Comparison of ENCODE assay signal across 10 mouse cellular contexts in the genomic region with DNA sequence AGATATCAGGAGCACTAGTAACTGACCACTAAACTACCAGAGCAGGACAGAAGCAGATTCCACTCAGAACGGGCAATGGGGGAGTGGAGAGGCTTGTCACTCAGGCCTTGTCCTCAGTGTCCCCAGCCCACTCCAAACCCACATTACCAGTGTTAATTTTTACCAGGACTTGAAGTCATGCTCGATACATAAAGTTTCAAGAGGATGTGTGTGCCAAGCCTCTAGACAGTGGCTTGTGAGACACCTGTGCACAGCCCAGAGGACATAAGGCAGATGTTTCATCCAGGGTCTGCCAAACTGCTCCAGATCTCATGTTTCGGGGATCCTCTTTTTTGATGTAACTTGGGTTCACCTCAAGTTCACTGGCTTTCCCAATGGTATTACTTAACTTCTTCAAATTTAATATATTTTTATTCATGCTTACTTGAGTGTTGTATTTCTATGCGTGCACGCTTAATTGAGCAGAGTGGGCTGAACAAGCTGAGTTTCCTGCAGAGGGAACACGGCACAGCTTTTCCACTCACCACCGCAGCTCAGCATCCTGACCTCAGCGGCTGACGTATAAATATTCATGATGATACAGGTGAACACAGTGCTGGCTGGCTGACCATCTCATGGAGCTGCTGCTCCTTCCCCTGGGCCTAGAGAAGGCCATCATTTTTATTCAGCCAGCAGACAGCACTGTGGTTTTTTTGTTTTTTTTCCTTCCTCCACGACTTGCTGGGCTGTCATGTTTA.
DNase-seq lines count a peak whose midpoint lies in the region; ATAC-seq and TF ChIP-seq lines count a peak whose summit lies in the region.
"Had no signal": no experiment of that assay in that cellular context is flagged by ENCODE, and none has a peak within 500 bp of the region (broad histone marks: within the 10 kb centered on the region; RNA-seq: fewer than 3 reads in every experiment).

No protein-coding gene starts in this region.

- no peak for TF ChIP-seq POLR2A in heart, adult 2 months (IDR thresholded peaks at IDR 0.05; ENCODE audit: insufficient read depth, low read depth, low read length)
- TF ChIP-seq POLR2A in ES-Bruce4 (IDR thresholded peaks at IDR 0.05; ENCODE audit: insufficient read depth, low read length) = no peak
- TF ChIP-seq POLR2A in limb, embryonic 14.5 days (IDR thresholded peaks at IDR 0.05; ENCODE audit: borderline replicate concordance, extremely low read depth, insufficient read depth, insufficient read length) = no peak

- peaks cover 8% of the 10 kb centered on the region for H3K4me1 ChIP-seq in heart, adult 2 months (ENCODE audit: control insufficient read depth, insufficient read depth, low read length)
- H3K4me1 ChIP-seq in ES-Bruce4 (ENCODE audit: control insufficient read depth, insufficient read depth, low read length) = peaks cover 2% of the 10 kb centered on the region
- H3K4me1 ChIP-seq in forebrain, embryonic 16.5 days (replicated peaks; ENCODE audit: control insufficient read depth, insufficient read depth, low read length) = peaks cover 22% of the 10 kb centered on the region
- H3K4me1 ChIP-seq in limb, embryonic 14.5 days (ENCODE audit: control insufficient read depth, insufficient read depth, low read length) = peaks cover 16% of the 10 kb centered on the region

- intact Hi-C loops in heart, adult 2 months (cut with DNase I) = no loop called here
- intact Hi-C loops in heart, postnatal 25 days (cut with DNase I) = loop anchor here (10.0 kb wide), 1 partner anchor 122 kb away; no protein-coding TSS in a partner anchor

- 42% methylated on average over 10 of the region's 10 CpGs for WGBS in heart, adult 2 months
- WGBS in forebrain, embryonic 16.5 days = 23% methylated on average over 10 of the region's 10 CpGs
- 42% methylated on average over 10 of the region's 10 CpGs for WGBS in limb, embryonic 14.5 days

- peak; percentile 9; the same call in 1 of the 2 replicates for ATAC-seq in forebrain, embryonic 16.5 days
- 0 out of 2 replicates have a peak, but pooled peaks have one; percentile 14 for ATAC-seq in limb, embryonic 14.5 days (ENCODE audit: low FRiP score, low read depth)
- no peak for ATAC-seq in cerebellum, adult (ENCODE audit: insufficient number of reproducible peaks, low FRiP score, low TSS enrichment)
- ATAC-seq: liver, postnatal 0 days had no signal

- no peak overlapping the region for H3K4me3 ChIP-seq in heart, adult 2 months
- no peak overlapping the region for H3K4me3 ChIP-seq in ES-Bruce4 (ENCODE audit: low read depth, low read length)
- no peak overlapping the region for H3K4me3 ChIP-seq in forebrain, embryonic 16.5 days (replicated peaks; ENCODE audit: low read length)
- H3K4me3 ChIP-seq in limb, embryonic 14.5 days (replicated peaks; ENCODE audit: low read length) = no peak overlapping the region

- no peaks in the 10 kb centered on the region for H3K9me3 ChIP-seq in ES-Bruce4 (replicated peaks; ENCODE audit: control insufficient read depth, insufficient read depth, low read length, poor library complexity, severe bottlenecking)
- H3K9me3 ChIP-seq in forebrain, embryonic 16.5 days (ENCODE audit: control insufficient read depth, low read length) = no peaks in the 10 kb centered on the region
- no peaks in the 10 kb centered on the region for H3K9me3 ChIP-seq in limb, embryonic 14.5 days (ENCODE audit: control insufficient read depth, low read length)

- TF ChIP-seq EP300 in heart, adult 2 months (IDR thresholded peaks at IDR 0.05; ENCODE audit: insufficient read depth, low read depth, low read length) = no peak
- no peak for TF ChIP-seq EP300 in ES-Bruce4 (IDR thresholded peaks at IDR 0.05; ENCODE audit: insufficient read depth, low read depth, low read length)

- peak overlapping the region; percentile 47 for H3K27ac ChIP-seq in heart, adult 2 months
- H3K27ac ChIP-seq in ES-Bruce4 (ENCODE audit: insufficient read depth, low read length) = peak overlapping the region; percentile 73
- H3K27ac ChIP-seq in forebrain, embryonic 16.5 days (ENCODE audit: low read length) = peak overlapping the region; percentile 55
- peak overlapping the region; percentile 83 for H3K27ac ChIP-seq in limb, embryonic 14.5 days (replicated peaks; ENCODE audit: low read depth, low read length)

- no peak for DNase-seq in heart, adult 2 months
- no peak for DNase-seq in heart, postnatal 25 days (ENCODE audit: low spot score)
- no peak for DNase-seq in limb, embryonic 14.5 days (ENCODE audit: low spot score)
- DNase-seq in cerebellum, postnatal 36 days = no peak
- DNase-seq in layer of hippocampus, postnatal 25 days (ENCODE audit: extremely low spot score in 1 of 2, low spot score in 1 of 2) = no peak
- DNase-seq: kidney, adult 9 months; liver, postnatal 0 days had no signal

- H3K36me3 ChIP-seq in heart, adult 2 months (ENCODE audit: control insufficient read depth, insufficient read depth, low read length) = no peaks in the 10 kb centered on the region
- H3K36me3 ChIP-seq in ES-Bruce4 (ENCODE audit: control insufficient read depth, insufficient read depth, low read length, poor library complexity, severe bottlenecking) = no peaks in the 10 kb centered on the region
- H3K36me3 ChIP-seq in forebrain, embryonic 16.5 days (ENCODE audit: control insufficient read depth, insufficient read depth) = no peaks in the 10 kb centered on the region
- H3K36me3 ChIP-seq in limb, embryonic 14.5 days (ENCODE audit: control insufficient read depth, insufficient read depth, low read length) = no peaks in the 10 kb centered on the region

- H3K79me2 ChIP-seq in heart, adult 2 months (replicated peaks; ENCODE audit: control insufficient read depth, insufficient read depth, low read length) = no peaks in the 10 kb centered on the region

- no peak overlapping the region for H3K4me2 ChIP-seq in forebrain, embryonic 16.5 days (ENCODE audit: low read length)
- no peak overlapping the region for H3K4me2 ChIP-seq in limb, embryonic 14.5 days (replicated peaks; ENCODE audit: low read depth, low read length, severe bottlenecking)

- TF ChIP-seq CTCF in heart, adult 2 months (IDR thresholded peaks at IDR 0.05) = no peak
- no peak for TF ChIP-seq CTCF in ES-Bruce4 (IDR thresholded peaks at IDR 0.05; ENCODE audit: low read depth, low read length)

- H3K9ac ChIP-seq in heart, adult 2 months (ENCODE audit: low read depth, low read length) = no peak overlapping the region
- H3K9ac ChIP-seq in ES-Bruce4 (ENCODE audit: low read depth, poor library complexity, severe bottlenecking) = no peak overlapping the region
- no peak overlapping the region for H3K9ac ChIP-seq in forebrain, embryonic 16.5 days (replicated peaks; ENCODE audit: low read depth, low read length)
- 0 out of 2 replicates have a peak overlapping the region, but pooled peaks have one; percentile 6 for H3K9ac ChIP-seq in limb, embryonic 14.5 days (ENCODE audit: low read depth, low read length, severe bottlenecking)
- H3K9ac ChIP-seq: liver, postnatal 0 days had no signal

- no peaks in the 10 kb centered on the region for H3K27me3 ChIP-seq in heart, adult 2 months (ENCODE audit: control insufficient read depth, insufficient read depth, low read length)
- H3K27me3 ChIP-seq in ES-Bruce4 (ENCODE audit: control insufficient read depth, insufficient read depth, low read length, poor library complexity, severe bottlenecking) = no peaks in the 10 kb centered on the region
- no peaks in the 10 kb centered on the region for H3K27me3 ChIP-seq in forebrain, embryonic 16.5 days (replicated peaks; ENCODE audit: control insufficient read depth, insufficient read depth, low read length)
- H3K27me3 ChIP-seq in limb, embryonic 14.5 days (ENCODE audit: control insufficient read depth, insufficient read depth, low read length) = no peaks in the 10 kb centered on the region
